Mouse (Mus musculus) myocyte (in vitro differentiated cells): ENCODE results near the gene Tie1.

Experiments
- CEBPB ChIP-seq: IDR thresholded peaks from 2 replicates; pipeline ENCODE4 v1.6.1; 2011; ENCODE audit warnings: mild to moderate bottlenecking, moderate library complexity; ENCODE audit not compliant: poor library complexity, insufficient read depth, severe bottlenecking
- E2F4 ChIP-seq: IDR thresholded peaks from one replicate; pipeline ENCODE4 v1.6.1; 2011; ENCODE audit warnings: mild to moderate bottlenecking, control low read depth, moderate library complexity; ENCODE audit not compliant: insufficient read depth
- MAX ChIP-seq: IDR thresholded peaks from one replicate; pipeline ENCODE4 v1.6.1; 2011; ENCODE audit warnings: low read depth, mild to moderate bottlenecking, control low read depth
- MYOG ChIP-seq, 3 experiments: IDR thresholded peaks; one replicate each; pipeline ENCODE4 v1.6.1; 2011; ENCODE audit warnings: control low read depth in 2 of 3, low read depth in 2 of 3, mild to moderate bottlenecking in 2 of 3; ENCODE audit not compliant: insufficient read length in 2 of 3, control insufficient read depth in 1 of 3, insufficient read depth in 1 of 3
- POLR2A ChIP-seq: IDR thresholded peaks from one replicate; pipeline ENCODE4 v1.6.1; 2011; ENCODE audit warnings: low read depth, mild to moderate bottlenecking, control low read depth, moderate library complexity; ENCODE audit not compliant: insufficient read length
- POLR2AphosphoS2 ChIP-seq: IDR thresholded peaks from one replicate; pipeline ENCODE4 v1.6.1; 2011; ENCODE audit warnings: low read depth, control low read depth; ENCODE audit not compliant: insufficient read length
- REST ChIP-seq: IDR thresholded peaks from one replicate; pipeline ENCODE4 v1.6.1; 2011; ENCODE audit warnings: mild to moderate bottlenecking, control low read depth, moderate library complexity; ENCODE audit not compliant: insufficient read depth, insufficient read length
- SRF ChIP-seq: IDR thresholded peaks from one replicate; pipeline ENCODE4 v1.6.1; 2011; ENCODE audit warnings: low read depth; ENCODE audit not compliant: control insufficient read depth, insufficient read length
- TCF12 ChIP-seq: IDR thresholded peaks from one replicate; pipeline ENCODE4 v1.6.1; 2011; ENCODE audit warnings: mild to moderate bottlenecking, control low read depth; ENCODE audit not compliant: poor library complexity, insufficient read depth, severe bottlenecking
- USF1 ChIP-seq: IDR thresholded peaks from one replicate; pipeline ENCODE4 v1.6.1; 2011; ENCODE audit warnings: low read depth, mild to moderate bottlenecking, control low read depth, moderate library complexity

GRCm38 (mm10) chr4:118476773-118477530, 12.9 kb downstream of the Tie1 start:
- TF ChIP-seq POLR2A (no peak), MAX (no peak), SRF (no peak), USF1 (no peak), REST (no peak), TCF12 (no peak), E2F4 (no peak), CEBPB (no peak), POLR2AphosphoS2 (no peak), MYOG (IDR thresholded peaks at IDR 0.05; ENCODE audit: control insufficient read depth in 1 of 3, insufficient read depth in 1 of 3, insufficient read length in 2 of 3, low read depth in 2 of 3) (no peak)
